Mouse (Mus musculus) gastrocnemius, postnatal 14 days (tissue): ENCODE data around the gene Pmpca. TPM values are rescaled to one million over a fixed set of nuclear protein-coding genes. Genes with fewer than 3 reads are reported as not detected.

Experiments used
- DNase-seq: peaks from one replicate; pipeline ENCODE4 v3.0.0; 2021; ENCODE audit warnings: mixed read lengths
- intact Hi-C: fragments of 180-260 bp; cut with DNase I; formaldehyde crosslinking; loops from one replicate; pipeline ENCODE4 v1.15.1; 2025; ENCODE audit warnings: low total_unique reads
- total RNA-seq, 2 experiments: library from RNA; stranded (reverse); gene quantifications; 2 replicates each; pipeline ENCODE4 v1.2.3; 2021

The Pmpca gene
- total RNA-seq, 2 experiments from 2014 or later: 125 to 136 TPM

GRCm38 (mm10) chr2:26410931-26411411 lies 21.8 kb downstream of the Pmpca start:
- no peak for DNase-seq
- intact Hi-C loops: no loop called here

- no peak for DNase-seq
- intact Hi-C loops: no loop called here
Measured at GRCm38 (mm10) chr2:26417066-26417465, 27.9 kb downstream of the Pmpca start.

DNA sequence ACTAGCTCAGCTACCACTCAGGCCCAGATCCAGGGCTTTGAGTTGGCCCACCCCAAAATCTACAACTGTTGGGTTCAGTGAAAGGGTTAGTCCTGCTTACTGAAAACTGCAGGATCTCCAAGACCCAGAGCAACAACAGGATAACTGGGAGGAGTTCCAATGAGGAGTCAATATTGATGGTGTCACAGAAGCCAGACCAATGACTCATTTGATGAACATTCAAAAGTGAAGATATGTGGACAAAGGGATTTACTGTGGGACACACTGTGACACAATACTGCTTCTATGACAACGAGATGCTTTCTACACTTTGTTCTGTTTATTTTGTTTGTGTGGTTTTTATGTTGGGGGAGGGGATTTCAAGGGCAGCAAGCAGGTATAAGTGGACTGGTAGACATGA lies 29.0 kb downstream of the Pmpca start:
- intact Hi-C loops: no loop called here
- no peak for DNase-seq

DNA sequence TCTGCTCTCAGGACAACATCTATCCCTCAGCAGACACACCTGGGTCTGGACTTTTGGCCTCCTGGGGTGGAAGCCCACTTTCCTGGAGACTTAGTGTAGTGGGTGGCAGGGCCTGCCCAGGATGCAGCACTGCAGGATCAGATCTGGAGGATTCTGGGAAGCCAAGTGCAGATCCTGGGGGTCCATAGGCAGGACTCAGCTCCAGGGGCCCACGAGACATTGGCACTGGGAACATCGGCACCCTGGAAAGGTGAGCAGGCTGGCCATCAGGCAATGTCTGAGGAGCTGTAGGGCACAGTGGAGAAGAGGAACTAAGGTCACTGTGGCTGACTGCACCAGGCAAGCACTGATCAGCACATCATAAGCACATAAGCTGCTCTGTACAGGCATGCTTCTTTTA lies 32.8 kb downstream of the Pmpca start:
- DNase-seq: no peak
- intact Hi-C loops: no loop called here

- intact Hi-C loops: no loop called here
- no peak for DNase-seq
Measured at GRCm38 (mm10) chr2:26423086-26423485, 33.9 kb downstream of the Pmpca start.

DNA sequence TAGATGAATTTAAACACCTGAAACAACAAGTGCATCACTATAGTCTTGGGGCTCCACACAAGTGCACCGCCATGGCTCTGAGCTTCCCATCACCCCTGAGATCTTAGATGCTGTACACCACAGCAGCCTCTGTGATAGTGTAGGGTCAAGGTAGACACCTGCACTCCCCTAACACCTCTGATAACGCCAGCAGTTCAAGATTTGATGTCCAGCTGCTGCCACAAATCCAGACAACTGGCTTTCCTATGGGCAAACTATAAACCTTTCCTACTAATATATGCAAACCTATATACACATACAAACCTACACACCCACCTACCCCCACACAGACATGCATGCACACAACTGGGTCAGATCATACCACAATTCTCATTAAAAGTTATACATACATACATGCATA lies 35.4 kb downstream of the Pmpca start:
- no peak for DNase-seq
- intact Hi-C loops: no loop called here

DNA sequence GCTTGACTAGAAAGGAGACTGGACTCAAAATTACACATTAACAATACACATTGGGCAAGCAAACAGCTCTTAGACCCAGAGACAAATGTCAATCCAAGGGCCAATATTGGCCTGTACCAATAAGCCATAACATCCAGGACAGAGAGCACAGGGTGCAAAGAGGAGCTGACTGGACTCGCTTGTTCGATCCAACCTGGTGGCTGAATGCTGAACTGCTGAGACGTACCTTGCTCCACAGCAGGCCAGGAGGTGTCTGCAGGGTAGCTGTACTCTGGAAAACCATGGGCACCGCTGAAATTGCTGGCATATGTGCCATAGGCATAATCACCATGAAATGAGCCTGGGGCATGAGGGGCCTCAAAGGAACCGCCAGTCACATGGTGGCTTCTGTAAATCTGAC lies 40.7 kb downstream of the Pmpca start:
- no peak for DNase-seq
- intact Hi-C loops: no loop called here

DNA sequence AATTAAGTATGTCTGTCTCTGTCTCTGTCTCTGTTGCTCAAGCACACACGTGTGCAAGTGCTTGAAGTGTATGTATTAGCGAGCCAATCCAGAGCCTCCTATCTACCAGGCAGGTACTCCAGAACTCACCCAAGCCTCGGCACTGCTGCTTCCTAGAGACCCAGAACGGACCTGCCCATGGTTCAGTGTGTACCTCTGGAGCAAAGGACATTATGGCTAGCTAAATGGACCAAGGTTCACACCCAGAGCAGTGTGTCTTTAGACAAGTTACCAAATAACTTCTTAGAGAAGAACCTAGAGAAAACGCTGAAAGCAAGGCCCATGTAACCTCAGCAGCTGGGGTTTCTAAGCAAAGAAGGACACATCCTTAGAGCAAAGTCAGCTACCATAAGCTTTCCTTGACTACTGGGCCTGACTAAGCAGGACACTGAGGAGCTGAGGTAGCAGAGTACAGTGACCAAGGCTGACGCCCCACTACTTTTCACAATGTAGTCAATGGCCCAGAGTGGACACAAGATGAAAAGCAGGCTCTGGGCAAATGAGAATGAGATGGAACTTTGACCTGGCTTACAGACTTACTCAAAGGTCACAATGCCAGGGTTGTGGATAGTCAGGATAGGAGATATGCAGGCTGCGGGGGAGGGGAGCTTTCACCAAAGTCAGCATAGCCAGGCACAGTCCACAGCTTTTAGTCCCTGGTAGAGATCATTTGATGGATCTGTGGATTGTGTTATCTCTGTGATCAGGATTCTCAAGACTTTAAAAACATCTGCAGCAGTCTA lies 45.8 kb downstream of the Pmpca start:
- intact Hi-C loops: no loop called here
- DNase-seq: no peak

DNA sequence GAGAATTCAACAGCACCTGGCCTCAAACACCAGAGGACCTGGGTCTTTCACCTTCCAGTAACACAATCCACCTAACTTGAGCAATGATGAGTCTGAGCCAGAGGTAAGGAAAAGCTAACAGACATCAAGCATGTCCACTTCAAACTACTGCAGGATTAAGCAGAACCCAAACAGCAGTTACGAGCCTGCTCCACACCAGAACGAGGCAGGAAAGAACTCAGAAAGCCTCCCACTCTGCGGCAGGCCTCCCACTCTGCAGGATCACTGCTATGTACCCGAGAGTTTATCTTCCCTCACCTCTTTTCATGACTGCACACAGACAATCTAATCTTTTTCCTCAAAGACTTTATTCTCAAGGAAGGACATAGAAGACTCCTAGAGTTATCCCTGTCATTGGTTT lies 48.1 kb downstream of the Pmpca start:
- no peak for DNase-seq
- intact Hi-C loops: no loop called here

DNA sequence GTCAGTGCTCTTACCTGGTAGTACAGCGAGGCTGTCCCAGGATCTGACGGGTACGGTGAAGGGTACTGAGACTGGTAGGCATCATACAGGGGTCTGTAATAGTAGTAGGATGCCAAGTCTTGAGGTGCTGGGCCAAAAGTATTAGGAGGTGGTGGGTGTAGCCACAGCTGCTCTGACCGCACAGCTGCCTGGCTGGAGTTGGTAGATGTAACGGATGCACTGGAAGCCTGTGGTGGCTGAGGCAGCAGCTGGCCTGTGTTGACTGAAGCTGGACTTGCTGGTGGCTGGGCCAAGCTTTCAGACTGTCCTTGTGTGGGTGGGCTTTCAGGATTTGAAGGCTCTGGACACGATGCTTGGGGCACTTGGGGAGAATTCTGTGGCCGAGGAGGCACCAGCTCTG lies 49.2 kb downstream of the Pmpca start:
- intact Hi-C loops: no loop called here
- DNase-seq: no peak

- intact Hi-C loops: loop anchor here (5.0 kb wide), 1 partner anchor 47 kb away; no protein-coding TSS in a partner anchor
- DNase-seq: no peak
Measured at GRCm38 (mm10) chr2:26439671-26440070, 50.5 kb downstream of the Pmpca start.

- DNase-seq: no peak
- intact Hi-C loops: loop anchor here (5.0 kb wide), 1 partner anchor 49 kb away; no protein-coding TSS in a partner anchor
Measured at GRCm38 (mm10) chr2:26441261-26441660, 52.1 kb downstream of the Pmpca start.

DNA sequence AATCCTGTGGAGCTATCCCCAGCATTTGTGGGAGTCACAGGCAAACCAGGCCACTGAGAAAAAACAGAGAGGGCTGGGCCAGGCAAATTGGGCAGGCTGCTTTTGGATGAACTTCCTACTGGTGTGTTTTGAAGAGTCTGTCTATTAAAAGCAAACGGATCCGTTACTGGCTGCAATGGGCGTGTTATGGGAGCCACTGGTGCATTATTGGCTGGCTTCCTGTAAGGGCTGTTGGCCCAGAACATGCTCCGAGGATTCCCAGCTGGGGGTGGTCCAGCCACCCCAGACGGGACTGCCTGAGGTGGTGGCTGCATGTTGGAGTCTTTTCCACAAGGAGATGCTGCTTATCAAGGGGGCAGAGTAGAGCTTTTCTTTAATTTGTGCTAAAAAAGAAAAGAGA lies 52.5 kb downstream of the Pmpca start:
- intact Hi-C loops: loop anchor here (5.0 kb wide), 1 partner anchor 49 kb away; no protein-coding TSS in a partner anchor
- peak; percentile 57 for DNase-seq

- no peak for DNase-seq
- intact Hi-C loops: loop anchor here (5.0 kb wide), 1 partner anchor 51 kb away; no protein-coding TSS in a partner anchor
Measured at GRCm38 (mm10) chr2:26442843-26443242, 53.7 kb downstream of the Pmpca start.

DNA sequence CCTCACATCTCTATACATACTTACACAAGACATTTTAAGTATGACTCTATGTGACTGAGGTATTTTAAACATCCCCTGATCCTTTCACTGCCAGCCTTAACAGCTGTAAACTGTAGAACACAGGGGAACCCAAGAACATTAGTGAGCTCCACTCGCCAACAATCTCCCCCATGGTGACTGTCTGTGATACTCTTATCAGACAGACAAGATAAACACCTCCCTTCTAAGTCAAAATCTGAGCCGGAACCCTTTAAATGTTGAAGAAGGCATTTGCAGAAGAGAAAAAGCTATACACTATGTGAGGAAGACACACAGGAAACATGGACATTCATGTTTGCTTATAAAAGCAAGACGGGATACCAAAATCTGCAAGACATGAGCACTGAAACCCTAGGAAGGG lies 54.7 kb downstream of the Pmpca start:
- no peak for DNase-seq
- intact Hi-C loops: loop anchor here (5.0 kb wide), 1 partner anchor 52 kb away; no protein-coding TSS in a partner anchor

GRCm38 (mm10) chr2:26444368-26444767 lies 55.2 kb downstream of the Pmpca start:
- intact Hi-C loops: loop anchor here (5.0 kb wide), 1 partner anchor 52 kb away; no protein-coding TSS in a partner anchor
- DNase-seq: no peak

DNA sequence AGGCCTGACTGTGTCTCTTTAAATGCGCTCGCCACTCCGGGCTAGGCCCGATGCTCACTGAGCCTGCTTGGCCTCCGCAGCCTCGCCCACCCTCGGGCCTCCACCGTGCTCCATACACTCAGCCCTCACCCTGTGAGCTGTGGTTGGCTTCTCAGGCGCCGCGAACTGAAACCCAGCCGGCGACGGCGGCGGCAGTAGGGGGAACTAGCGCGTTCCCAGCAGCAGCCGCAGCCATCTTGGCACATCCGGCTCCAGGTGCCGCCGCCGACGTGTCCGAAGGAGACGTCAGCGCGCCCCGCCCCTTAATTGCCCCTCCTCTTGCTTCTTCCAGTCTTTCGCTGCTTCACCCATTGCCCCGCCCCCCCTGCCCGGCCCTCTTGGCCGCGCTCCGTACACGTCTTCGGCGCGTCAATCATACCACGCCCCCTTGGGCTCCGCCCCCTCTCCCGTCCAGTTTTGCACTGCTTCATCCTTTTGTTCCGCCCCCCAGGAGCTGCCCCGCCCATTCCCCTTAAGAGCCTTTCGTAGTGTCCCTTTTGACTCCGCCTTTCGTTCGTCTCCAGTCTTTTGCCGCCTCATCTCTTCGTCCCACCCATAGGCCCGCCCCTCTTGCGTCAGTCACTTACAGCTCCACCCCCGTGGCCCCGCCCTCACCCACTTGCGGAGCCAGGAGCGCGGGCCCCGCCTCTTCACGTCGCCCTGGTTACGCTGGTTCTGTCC lies 56.0 kb downstream of the Pmpca start, which contains the start of gene Sec16a:
Gene Sec16a, minus strand, starts transcription at position 271 of the 720 bp plus-strand sequence.
- peak; percentile 100 for DNase-seq
- intact Hi-C loops: loop anchor here (5.0 kb wide), 1 partner anchor 53 kb away; no protein-coding TSS in a partner anchor

GRCm38 (mm10) chr2:26445666-26446445 lies 56.7 kb downstream of the Pmpca start:
- intact Hi-C loops: no loop called here
- DNase-seq: peak; percentile 92

- intact Hi-C loops: no loop called here
- DNase-seq: no peak
Measured at GRCm38 (mm10) chr2:26446671-26447070, 57.5 kb downstream of the Pmpca start.
